Mouse (Mus musculus): ENCODE results near the gene Ppp4r4. TPM values are rescaled to one million over a fixed set of nuclear protein-coding genes. Genes with fewer than 3 reads are reported as not detected.

Gene Ppp4r4
- polyA plus RNA-seq, 1 experiment from 2014 or later = 1.1 TPM

DNA sequence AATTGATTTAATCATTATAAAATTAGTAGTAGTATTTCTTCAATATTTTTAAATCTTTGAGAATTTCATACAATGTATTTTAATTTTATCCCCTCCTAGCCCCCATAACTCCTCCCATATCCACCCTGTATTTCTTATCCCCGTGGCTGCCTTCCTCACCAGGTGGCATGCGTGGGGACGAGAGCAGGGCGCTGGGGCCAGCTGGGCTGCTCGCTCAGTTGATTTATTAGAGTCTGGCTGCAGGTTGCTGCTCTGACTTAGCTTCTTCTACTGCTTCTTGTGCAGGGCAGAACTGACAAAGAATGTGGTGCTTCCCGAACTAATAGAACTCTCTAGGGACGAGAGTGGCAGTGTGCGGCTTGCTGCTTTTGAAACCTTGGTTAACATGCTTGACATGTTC is 51.7 kb downstream of the Ppp4r4 start:
- Histone ChIP-seq H3K9ac (no peak overlapping the region), H3K4me3 (no peak overlapping the region), H3K36me3 (no peaks in the 10 kb centered on the region), H3K9me3 (no peaks in the 10 kb centered on the region), H3K4me1 (no peaks in the 10 kb centered on the region), H3K27ac (no peak overlapping the region), H3K4me2 (replicated peaks) (no peak overlapping the region), H3K27me3 (no peaks in the 10 kb centered on the region)
- WGBS = 50% methylated on average over 8 of the region's 8 CpGs
- no peak for ATAC-seq (ENCODE audit: low FRiP score, low read depth)

DNA sequence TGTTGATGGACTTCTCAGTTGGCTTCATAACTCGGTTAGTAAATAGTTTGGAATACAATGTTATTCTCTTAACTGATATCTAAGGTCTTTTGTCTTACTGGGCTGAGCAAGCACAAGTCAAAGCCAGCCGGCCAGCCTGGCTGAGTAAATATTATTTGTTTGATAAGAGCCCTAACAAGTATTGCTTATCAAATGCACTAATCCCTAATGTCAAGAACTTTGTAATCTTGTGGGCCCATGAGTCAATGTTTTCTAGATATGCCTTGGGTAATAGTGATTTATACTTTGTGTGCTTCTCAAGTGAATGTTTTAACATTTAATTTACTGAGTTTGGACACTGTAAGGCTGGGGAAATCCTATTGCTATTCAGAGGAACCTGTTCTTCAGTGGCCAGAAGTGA is 66.3 kb downstream of the Ppp4r4 start:
- Histone ChIP-seq H3K4me2 (replicated peaks) (no peak overlapping the region), H3K9me3 (no peaks in the 10 kb centered on the region), H3K9ac (no peak overlapping the region), H3K4me1 (no peaks in the 10 kb centered on the region), H3K36me3 (no peaks in the 10 kb centered on the region), H3K27ac (no peak overlapping the region), H3K4me3 (no peak overlapping the region), H3K27me3 (no peaks in the 10 kb centered on the region)
- ATAC-seq (ENCODE audit: low FRiP score, low read depth) = no peak
- WGBS = 84% methylated on average over 2 of the region's 2 CpGs

DNA sequence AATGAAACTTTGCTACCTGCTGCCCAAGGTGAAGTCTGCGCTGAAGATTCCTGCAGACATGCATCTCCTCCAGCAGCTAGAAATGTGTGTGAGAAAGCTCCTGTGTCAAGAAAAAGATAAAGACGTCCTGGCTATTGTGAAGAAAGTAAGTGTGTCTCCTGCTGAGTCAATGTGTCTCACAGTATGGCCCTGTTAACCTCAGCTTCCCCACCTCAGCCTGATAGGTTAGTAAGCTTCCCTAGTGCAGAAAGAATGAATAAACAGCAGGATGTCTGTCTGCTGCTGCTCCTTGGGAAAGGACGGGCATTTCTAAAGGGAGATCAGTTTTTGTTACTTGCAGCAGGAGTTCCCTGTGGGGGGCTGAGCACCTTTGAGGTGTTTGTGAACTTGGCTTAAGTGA is 68.3 kb downstream of the Ppp4r4 start:
- H3K27me3 ChIP-seq = no peaks in the 10 kb centered on the region
- no peaks in the 10 kb centered on the region for H3K4me1 ChIP-seq
- no peak overlapping the region for H3K4me2 ChIP-seq (replicated peaks)
- no peak overlapping the region for H3K27ac ChIP-seq
- no peak overlapping the region for H3K9ac ChIP-seq
- no peaks in the 10 kb centered on the region for H3K9me3 ChIP-seq
- WGBS = 46% methylated on average over 3 of the region's 3 CpGs
- no peaks in the 10 kb centered on the region for H3K36me3 ChIP-seq
- ATAC-seq (ENCODE audit: low FRiP score, low read depth) = no peak
- no peak overlapping the region for H3K4me3 ChIP-seq

DNA sequence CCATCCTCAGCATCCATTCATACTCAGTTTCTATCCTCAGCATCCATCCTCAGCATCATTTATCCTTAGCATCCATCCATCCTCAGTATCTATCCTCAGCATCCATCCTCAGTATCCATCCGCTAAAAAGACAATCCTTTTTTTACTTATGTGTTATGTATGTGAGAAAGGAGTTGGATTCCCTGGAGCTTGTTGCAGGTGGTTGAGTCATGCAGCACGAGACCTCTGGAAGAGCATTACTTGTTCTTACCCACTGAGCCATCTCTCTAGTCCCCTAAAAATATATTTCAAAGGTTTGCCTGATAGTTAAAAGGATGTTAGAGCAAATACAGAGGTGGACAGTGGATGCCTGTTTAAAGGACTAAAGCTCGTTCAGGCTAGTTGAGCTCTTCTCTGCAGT is 69.8 kb downstream of the Ppp4r4 start:
- Histone ChIP-seq H3K4me1 (no peaks in the 10 kb centered on the region), H3K9ac (no peak overlapping the region), H3K36me3 (no peaks in the 10 kb centered on the region), H3K4me3 (no peak overlapping the region), H3K27ac (no peak overlapping the region), H3K27me3 (no peaks in the 10 kb centered on the region), H3K9me3 (no peaks in the 10 kb centered on the region), H3K4me2 (replicated peaks) (no peak overlapping the region)
- WGBS = 46% methylated on average over 3 of the region's 3 CpGs
- no peak for ATAC-seq (ENCODE audit: low FRiP score, low read depth)

DNA sequence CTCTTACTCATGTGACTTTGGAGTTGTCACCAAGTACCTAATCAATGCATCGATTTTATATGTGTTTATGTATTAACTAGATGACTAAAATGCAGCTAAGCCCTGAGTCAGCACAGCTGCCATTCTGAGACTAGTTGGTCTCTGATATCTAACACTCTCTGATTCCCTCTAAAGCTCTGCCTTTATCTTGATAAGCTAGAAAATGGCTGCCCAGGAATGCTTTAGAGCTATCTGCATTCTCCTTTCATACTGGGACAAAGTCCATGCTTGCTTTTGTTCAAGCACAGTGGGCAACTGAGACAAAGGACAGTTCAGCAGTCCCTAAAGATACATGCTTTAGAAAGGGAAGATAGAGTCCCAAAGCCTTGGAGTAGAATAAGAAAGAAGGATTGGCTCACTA is 83.1 kb downstream of the Ppp4r4 start:
- Histone ChIP-seq H3K4me1 (no peaks in the 10 kb centered on the region), H3K27ac (no peak overlapping the region), H3K4me2 (replicated peaks) (no peak overlapping the region), H3K9ac (no peak overlapping the region), H3K36me3 (no peaks in the 10 kb centered on the region), H3K4me3 (no peak overlapping the region), H3K27me3 (no peaks in the 10 kb centered on the region), H3K9me3 (no peaks in the 10 kb centered on the region)
- WGBS = 83% methylated on average over 1 of the region's 1 CpGs
- no peak for ATAC-seq (ENCODE audit: low FRiP score, low read depth)

DNA sequence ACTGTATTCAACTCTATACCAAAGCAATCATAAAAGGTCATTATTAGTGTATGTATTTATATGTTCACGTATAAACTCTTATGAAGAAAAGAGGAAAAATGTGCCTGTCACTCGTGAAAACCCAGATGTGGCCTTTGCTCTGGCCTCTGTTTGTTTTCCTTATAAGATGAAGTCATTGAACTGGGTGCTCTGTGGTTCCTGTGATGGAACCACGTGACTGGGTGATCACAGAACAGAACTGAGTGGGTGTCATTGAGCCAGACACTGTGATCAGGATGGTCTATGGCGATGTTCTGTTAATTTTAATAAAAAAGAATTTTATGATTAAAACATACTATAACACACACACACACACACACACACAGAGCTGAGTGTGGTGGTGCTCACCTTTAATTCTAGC is 83.7 kb downstream of the Ppp4r4 start:
- no peak overlapping the region for H3K27ac ChIP-seq
- H3K9me3 ChIP-seq = no peaks in the 10 kb centered on the region
- WGBS = 79% methylated on average over 4 of the region's 4 CpGs
- no peaks in the 10 kb centered on the region for H3K27me3 ChIP-seq
- no peak overlapping the region for H3K9ac ChIP-seq
- no peak overlapping the region for H3K4me3 ChIP-seq
- no peak for ATAC-seq (ENCODE audit: low FRiP score, low read depth)
- no peaks in the 10 kb centered on the region for H3K4me1 ChIP-seq
- H3K4me2 ChIP-seq (replicated peaks) = no peak overlapping the region
- H3K36me3 ChIP-seq = no peaks in the 10 kb centered on the region

DNA sequence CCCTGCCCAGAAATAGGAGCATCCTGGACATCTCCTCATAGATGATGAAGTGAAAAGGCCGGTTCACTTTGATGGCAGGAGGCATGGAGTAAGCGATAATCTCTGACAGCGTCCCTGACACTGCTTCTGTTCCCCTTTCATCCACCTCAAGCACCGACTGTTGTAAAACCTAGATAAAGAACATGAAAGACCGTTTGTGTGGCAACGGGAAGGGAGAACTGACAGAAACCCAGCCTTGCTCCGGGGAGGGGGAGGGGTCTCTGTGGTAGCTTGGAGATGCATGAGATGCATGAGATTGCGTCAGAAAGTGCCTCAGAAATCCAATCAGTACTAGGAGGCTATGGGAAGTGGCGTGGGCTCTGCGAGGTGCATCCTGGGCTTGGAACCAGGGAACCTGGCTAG is 84.8 kb downstream of the Ppp4r4 start:
- Histone ChIP-seq H3K9ac (no peak overlapping the region), H3K4me1 (no peaks in the 10 kb centered on the region), H3K9me3 (no peaks in the 10 kb centered on the region), H3K36me3 (no peaks in the 10 kb centered on the region), H3K4me2 (replicated peaks) (no peak overlapping the region), H3K4me3 (no peak overlapping the region), H3K27ac (no peak overlapping the region), H3K27me3 (no peaks in the 10 kb centered on the region)
- 75% methylated on average over 10 of the region's 10 CpGs for WGBS
- no peak for ATAC-seq (ENCODE audit: low FRiP score, low read depth)

DNA sequence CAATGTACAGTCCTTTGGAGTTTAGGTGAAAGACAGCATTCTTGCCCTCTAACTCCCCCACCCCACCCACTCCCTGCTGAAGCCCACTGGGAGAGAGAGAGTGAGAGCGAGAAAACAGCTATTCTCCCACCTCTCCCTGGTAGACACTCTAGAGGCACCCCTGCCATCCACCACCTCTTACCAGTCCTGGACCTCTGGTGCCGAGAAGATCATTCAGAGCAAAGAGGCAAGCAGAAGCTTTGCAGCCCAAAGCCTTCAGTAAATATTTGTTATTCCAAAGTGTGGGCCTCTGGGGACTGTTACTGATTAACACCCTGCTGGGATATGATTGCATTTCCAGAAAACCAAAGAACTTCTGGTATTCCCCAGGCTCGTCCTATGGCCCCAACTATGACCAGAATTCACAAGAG is 99.1 kb downstream of the Ppp4r4 start, which contains the start of gene Serpina10:
Gene Serpina10 (minus strand): TSS at position 242 of the 410 bp plus-strand sequence.
- 47% methylated on average over 3 of the region's 3 CpGs for WGBS
- Histone ChIP-seq H3K27me3 (no peaks in the 10 kb centered on the region), H3K9me3 (no peaks in the 10 kb centered on the region), H3K9ac (no peak within 1 kb of the TSS), H3K4me2 (replicated peaks) (no peak within 1 kb of the TSS), H3K4me3 (no peak within 1 kb of the TSS), H3K36me3 (no peaks in the 10 kb centered on the region), H3K27ac (no peak within 1 kb of the TSS), H3K4me1 (no peaks in the 10 kb centered on the region)
- ATAC-seq (ENCODE audit: low FRiP score, low read depth) = no peak

DNA sequence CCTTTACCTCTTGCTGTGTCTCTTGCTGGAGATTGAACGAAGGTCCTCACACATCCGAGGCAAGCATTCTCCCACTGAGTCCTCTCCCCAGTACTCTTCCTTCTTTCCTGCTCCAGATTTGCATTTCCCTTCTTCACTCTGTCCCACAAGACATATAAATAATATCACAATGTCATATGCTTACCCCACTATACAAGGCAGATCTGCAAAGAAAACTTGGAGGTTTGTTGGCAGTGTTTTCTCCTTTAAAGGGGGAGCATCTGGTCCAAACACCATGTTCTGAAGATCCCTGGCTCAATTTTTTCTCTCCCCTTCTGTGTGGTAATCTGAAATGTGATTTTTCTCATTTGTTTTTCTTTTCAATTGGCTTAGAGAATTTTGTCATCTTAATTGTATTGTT is 102.3 kb downstream of the Ppp4r4 start:
- H3K4me3 ChIP-seq = no peak overlapping the region
- 91% methylated on average over 2 of the region's 2 CpGs for WGBS
- no peak overlapping the region for H3K27ac ChIP-seq

DNA sequence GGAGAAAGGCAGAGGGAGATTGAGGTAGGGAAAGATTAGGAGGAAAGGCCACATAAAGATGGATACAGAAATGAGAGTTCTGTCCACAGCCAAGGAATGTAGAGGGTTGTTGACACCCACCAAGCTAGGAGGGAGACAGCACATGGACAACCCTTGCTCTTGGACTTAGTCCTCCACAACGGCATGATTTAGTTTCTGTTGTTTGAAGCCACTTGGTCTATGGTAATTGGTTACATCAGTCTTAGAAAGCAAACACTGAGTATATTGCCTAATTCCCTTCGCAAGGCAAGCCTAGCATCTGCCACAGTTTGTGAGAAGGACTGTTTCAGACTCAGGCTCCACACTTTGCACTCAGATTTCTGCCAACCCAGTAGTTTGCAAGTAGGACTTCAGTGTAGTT is 103.8 kb downstream of the Ppp4r4 start:
- H3K27me3 ChIP-seq = no peaks in the 10 kb centered on the region
- H3K9me3 ChIP-seq = no peaks in the 10 kb centered on the region
- 83% methylated on average over 2 of the region's 2 CpGs for WGBS
- no peak overlapping the region for H3K4me2 ChIP-seq (replicated peaks)
- no peaks in the 10 kb centered on the region for H3K36me3 ChIP-seq
- H3K4me3 ChIP-seq = no peak overlapping the region
- no peaks in the 10 kb centered on the region for H3K4me1 ChIP-seq
- no peak for ATAC-seq (ENCODE audit: low FRiP score, low read depth)
- H3K27ac ChIP-seq = no peak overlapping the region
- no peak overlapping the region for H3K9ac ChIP-seq

More for the DNA sequence above, 102.3 kb downstream of the Ppp4r4 start:
- no peaks in the 10 kb centered on the region for H3K4me1 ChIP-seq
- H3K27me3 ChIP-seq = no peaks in the 10 kb centered on the region
- no peak for ATAC-seq (ENCODE audit: low FRiP score, low read depth)
- H3K9ac ChIP-seq = no peak overlapping the region
- H3K4me2 ChIP-seq (replicated peaks) = no peak overlapping the region
- no peaks in the 10 kb centered on the region for H3K36me3 ChIP-seq
- no peaks in the 10 kb centered on the region for H3K9me3 ChIP-seq

DNA sequence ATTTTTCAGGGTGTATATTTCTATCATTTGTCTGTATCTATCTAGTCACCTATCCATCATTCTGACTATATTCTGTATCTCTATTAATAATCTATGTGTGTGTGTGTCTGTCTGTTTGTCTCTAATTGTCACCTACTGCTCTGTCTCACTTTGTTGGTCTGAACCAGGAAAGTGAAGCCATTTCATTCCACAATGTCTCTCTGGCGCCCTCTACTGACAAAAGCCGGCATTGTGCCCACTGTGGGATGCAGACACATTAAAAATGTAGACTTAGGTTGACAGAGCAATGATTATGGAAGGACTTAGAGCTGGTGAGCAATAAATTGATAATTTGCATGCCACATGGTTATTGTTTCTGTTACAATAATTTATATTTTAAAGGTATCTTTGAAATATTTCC is 111.3 kb downstream of the Ppp4r4 start:
- Histone ChIP-seq H3K4me2 (replicated peaks) (no peak overlapping the region), H3K4me3 (no peak overlapping the region), H3K9ac (no peak overlapping the region), H3K4me1 (no peaks in the 10 kb centered on the region), H3K27ac (no peak overlapping the region), H3K27me3 (no peaks in the 10 kb centered on the region), H3K9me3 (no peaks in the 10 kb centered on the region), H3K36me3 (no peaks in the 10 kb centered on the region)
- no peak for ATAC-seq (ENCODE audit: low FRiP score, low read depth)
- 1% methylated on average over 2 of the region's 2 CpGs for WGBS

DNA sequence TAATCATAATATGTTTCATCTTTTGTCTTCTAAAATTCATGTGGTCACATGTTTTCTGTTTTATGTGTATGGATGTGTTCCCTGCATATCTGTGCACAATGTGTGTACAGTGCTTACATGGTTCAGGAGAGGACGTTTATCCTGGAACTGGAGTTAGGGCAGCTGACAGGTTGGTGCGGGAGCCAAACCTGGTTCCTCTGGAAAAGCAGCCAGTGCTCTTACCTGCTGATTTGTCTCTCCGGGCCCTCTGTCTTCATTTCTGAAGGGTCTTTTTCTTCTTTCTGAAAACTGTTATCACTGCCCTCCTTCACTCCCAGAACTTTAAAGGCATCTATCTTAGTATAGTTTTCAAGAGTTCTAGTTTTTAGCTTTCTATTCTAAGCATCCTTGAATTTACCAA is 111.7 kb downstream of the Ppp4r4 start:
- H3K27ac ChIP-seq = no peak overlapping the region
- no peak for ATAC-seq (ENCODE audit: low FRiP score, low read depth)
- 81% methylated on average over 3 of the region's 3 CpGs for WGBS

DNA sequence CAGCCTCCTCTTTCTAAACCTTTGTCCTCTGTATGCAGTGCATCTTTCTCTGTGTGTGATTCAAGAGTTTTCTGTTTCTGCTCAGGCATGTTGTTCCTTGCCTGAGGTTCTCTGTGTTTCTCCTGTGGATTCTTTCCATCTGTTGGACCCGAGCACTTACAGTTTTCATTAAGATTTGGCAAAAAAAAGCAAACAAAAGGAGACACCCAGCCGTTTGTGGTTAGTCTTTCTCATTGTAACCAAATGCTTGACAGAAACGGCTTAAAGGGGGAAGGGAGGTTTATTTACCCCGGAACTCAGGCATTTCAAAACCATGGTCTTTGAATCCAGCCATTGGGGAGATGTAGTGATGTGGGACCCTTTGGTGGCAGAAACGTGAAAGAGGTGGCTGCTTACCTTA is 112.5 kb downstream of the Ppp4r4 start:
- no peak overlapping the region for H3K4me3 ChIP-seq
- H3K27me3 ChIP-seq = no peaks in the 10 kb centered on the region
- no peak overlapping the region for H3K9ac ChIP-seq
- ATAC-seq (ENCODE audit: low FRiP score, low read depth) = no peak
- H3K36me3 ChIP-seq = no peaks in the 10 kb centered on the region
- no peaks in the 10 kb centered on the region for H3K4me1 ChIP-seq
- no peak overlapping the region for H3K4me2 ChIP-seq (replicated peaks)
- 40% methylated on average over 5 of the region's 5 CpGs for WGBS
- no peak overlapping the region for H3K27ac ChIP-seq
- no peaks in the 10 kb centered on the region for H3K9me3 ChIP-seq

More for the DNA sequence above, 111.7 kb downstream of the Ppp4r4 start:
- H3K4me2 ChIP-seq (replicated peaks) = no peak overlapping the region
- no peaks in the 10 kb centered on the region for H3K9me3 ChIP-seq
- H3K36me3 ChIP-seq = no peaks in the 10 kb centered on the region
- H3K4me1 ChIP-seq = no peaks in the 10 kb centered on the region
- H3K4me3 ChIP-seq = no peak overlapping the region
- no peak overlapping the region for H3K9ac ChIP-seq
- H3K27me3 ChIP-seq = no peaks in the 10 kb centered on the region
